Mouse (Mus musculus) heart, adult 11 months (tissue): Measurements from ENCODE around the gene Serpinb9b.

ENCODE experiments used
- DNase-seq: peaks from one replicate; pipeline ENCODE4 v3.0.0; 2022

Gene Serpinb9b

DNA sequence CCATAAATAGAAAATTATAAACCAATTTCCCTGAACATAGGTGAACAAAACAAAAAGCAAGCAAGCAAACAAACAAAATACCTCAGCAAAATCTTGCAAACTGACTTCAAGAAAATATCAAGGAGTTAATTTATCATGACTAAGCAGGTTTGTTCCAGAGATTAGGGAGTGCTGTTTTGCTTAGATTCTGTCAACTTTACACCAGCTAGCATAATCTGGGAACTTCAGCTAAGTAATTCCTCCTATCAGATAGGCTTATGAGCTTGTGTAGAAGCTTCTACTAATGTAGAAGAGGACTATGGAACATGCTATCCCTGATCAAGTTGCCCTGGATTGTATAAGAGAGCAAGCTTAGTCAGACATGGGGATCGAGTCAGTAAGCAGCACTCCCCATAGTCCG is 20.0 kb downstream of the Serpinb9b start:
- peak; percentile 51 for DNase-seq

DNA sequence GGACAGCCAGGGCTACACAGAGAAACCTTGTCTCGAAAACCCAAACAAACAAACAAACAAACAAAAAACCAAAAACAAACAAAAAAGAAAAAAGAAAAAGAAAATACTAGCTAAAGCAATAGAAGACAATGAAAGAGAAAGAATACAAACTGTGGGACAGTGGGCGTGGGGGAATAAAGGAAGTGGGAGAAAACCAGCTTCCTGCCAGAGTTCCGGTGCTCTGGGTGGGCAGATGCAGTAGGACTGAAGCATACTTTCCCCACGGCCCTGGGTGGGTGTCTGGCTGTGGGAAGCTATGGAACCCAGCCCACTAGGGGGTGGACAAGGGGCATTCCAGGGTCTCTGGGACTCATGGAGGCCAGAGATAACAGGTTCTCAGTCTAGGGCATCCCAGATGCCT is 21.0 kb downstream of the Serpinb9b start:
- DNase-seq, result peak; percentile 58

DNA sequence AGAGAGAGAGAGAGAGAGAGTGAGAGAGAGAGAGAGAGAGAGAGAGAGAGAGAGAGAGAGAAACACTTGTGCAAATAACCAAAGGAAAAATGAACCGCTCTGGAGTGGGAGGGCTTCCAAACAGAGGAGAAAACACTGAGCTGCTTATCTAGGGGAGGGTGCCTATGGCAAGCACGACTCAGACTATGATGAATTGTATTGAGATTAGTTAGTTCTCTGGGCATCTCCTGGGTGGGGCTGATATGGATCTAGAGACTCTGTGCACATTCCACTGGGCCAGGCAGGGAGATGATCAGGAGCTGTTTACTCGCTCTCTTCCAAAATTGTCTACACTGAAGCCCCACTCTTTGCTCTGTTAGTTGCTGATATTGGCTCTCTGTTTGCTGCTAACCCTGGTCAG is 24.5 kb downstream of the Serpinb9b start:
- DNase-seq, result peak; percentile 58

DNA sequence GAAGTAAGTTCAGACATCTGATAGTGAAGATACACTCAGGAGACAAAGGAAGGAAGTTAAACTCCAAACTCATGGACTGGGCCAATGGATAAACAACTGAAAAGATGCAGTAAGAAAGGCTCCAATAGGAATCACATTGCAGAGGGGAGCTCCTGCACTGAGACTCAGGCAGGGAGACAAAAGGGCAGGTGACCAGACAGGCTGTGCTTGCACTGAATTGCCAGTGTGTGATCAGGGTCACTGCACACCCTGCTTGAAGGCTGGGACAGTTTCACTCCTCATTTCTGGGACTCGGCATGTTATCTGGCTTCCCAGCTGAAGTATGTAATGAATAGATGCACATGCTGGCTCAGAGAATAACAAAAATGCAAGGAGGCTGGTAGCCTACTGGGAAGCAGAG is 35.8 kb downstream of the Serpinb9b start:
- peak; percentile 36 for DNase-seq

DNA sequence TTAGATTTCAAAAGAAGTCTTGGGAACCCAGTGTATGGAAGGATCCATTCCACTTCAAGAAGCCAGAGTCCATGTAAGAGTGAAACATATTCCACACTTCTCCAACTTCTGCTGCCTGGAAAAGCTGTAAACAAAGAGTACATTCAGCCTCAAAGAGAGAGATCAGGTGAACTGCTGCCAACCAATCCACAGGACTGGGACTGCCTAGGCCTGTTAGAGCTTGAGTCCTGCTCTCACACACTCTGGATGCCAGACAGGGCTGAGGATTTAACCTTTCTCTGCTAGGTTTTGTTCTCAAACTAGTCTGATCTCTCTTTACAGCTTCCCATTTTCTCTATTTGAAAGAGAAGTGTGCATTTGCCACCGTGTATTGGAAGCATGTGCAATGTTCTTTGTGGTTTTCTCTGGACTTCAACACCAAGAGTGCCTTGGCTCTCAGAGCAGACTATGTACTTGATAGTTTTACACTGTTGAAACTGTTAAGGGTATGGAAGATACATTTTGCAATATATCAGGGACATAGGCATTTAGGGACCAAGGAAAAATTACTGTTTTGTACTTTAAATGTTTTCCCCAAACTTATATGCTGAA is 40.3 kb downstream of the Serpinb9b start:
- DNase-seq, result peak; percentile 23

DNA sequence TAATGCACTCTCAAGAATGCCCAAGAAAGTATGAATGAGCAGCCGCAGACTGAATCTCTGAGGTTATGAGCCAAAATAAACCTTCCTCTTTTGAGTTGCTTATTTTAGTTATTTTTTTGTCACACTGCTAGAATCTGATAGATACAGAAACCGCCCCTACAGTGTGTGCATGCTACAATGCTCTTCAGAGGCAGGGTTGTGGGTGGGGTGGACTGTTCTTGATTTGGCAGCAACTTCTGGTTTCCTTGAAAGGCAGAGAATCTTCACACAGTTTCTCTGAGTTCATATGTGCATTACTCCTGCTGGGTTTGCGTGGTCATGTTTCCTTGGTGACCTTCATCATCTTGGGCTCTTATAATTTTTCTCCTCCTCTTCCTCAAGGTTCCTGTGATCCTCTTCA is 40.9 kb downstream of the Serpinb9b start:
- peak; percentile 73 for DNase-seq

DNA sequence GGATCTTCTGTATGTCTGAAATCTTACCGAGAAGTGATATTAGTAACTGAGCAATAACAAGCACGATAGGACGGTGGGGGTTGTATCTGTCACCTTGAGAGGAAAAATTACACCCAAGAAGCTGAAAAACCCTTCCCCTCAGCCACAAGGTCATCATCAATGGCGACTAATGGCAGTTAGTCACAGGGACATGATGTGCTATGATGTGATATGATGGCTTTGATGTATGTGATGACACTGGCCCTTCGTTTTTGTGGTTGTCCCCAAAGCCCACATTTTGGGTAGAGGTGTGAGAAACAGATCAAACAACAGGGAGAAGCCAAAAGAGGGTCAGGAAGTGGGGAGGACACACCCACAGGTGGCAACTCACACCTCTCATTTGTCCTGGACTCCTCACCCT is 44.6 kb downstream of the Serpinb9b start:
- peak; percentile 63 for DNase-seq

DNA sequence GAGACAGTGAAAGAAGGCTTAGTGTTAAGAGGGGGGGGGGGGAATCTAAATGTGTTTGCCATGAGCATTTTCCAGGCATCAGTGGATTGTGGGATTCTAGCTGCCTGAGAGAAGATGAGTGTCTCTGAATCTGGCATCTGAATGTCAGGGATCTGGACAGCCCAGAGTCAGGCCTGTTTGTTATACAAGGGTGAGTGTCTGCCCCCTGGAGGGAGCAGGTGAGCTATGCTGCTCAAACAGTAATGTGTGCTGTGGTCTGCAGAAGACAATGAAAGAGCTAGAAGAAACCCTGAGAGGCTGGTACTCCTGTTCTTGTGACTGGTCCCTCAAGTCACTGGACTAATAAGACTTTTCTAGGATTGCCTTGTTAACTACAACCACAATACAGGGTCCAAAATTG is 46.8 kb downstream of the Serpinb9b start:
- DNase-seq, result peak; percentile 90

DNA sequence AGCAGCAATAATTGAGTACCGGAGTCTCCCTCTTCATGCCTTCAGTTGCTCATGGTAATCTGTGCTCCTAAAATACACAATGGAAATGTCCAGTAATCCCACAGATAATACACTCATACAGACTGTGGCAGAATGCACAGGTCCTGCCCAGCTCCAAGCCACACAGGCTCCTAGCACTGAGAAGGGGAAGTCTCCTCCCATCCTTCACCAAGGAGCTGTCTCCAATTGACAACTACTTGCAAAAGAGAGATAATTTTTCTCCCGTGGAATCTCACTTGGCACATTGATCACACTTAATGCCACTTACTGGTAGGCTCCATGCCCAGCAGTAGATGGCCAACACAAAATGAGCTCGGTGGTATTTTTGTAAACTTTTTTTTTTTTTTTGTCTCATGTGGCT is 49.0 kb downstream of the Serpinb9b start:
- peak; percentile 76 for DNase-seq

DNA sequence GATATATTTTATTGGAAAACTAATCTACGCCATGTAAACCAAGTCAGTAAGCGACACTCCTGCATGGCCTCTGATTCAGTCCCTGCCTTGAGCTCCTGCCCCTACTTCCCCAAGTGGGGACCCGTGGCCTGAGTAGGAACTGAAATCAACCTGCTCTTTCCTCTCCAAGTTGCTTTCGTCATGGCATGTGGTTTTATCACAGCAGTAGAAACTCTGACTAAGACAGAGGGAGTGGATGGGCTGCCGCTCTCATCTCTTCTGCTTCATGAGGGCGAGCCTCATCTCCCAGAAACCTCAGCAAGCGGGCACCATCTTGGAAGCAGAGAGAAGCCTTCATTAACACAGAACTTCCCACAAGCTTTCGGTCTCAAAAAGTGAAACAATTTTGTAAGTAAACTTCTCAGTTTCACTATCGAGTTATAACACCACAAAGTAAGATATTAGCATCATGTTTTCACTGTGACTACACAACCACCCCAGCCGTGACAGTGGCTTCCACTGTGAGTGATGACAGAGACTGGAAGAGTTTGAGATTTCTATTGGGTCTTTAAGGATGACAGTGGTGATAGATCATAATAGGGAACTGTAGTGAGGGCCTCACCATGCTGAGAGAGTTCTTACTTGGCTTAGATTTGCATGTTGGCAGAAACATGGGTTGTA is 49.9 kb downstream of the Serpinb9b start:
- peak; percentile 91 for DNase-seq

DNA sequence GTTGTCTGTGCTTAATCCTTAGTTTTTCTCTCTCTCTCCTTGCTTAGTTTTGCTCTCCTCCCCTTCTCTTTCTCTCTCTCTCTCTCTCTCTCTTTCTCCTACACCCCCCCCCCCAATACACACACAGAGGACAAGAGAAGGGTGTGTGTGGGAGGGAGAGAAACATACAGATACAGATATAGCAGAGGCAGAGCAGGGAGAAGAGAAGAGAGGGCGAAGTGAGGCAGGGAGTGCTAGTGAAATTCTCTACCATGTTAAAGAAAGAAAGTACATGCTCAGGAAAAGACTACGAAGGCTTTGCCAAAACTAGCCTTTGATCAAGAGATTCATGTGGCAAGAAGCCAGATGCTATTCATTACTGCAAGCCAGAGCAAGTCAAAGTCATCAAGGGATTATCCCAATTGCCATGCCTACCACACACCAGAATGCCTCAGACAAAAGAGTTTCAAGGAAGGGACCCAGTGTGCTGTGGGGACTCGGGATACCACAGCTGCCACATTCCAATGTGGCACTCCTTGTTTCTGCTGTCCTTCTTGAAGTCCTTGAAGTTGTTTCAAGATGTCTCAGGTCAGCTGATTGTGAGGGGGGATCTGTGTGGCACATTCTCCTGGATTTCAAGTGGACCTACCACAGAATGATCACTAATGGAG is 51.0 kb downstream of the Serpinb9b start, which contains the start of gene Serpinb1b:
Gene Serpinb1b (plus strand): TSS at position 520 of the 650 bp plus-strand sequence.
- peak; percentile 68 for DNase-seq

DNA sequence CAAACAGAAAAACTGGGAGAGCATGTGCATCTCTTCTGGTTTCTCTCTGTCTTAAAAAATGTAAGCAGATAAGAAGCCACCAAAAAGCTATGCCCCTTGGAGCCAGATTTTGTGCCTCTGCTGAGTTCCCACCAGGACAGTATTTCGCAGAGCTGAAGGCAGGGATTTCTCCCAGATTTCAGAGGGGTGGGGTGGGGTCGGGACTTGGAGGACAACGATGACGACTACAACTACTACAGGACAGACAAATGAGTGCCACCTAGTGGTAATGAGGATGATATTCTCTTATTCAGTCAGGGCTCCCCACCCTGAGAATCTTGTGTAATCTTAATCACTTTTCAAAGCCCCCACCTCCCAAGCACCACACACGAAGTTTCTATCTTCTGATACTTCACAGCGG is 52.2 kb downstream of the Serpinb9b start:
- DNase-seq, result peak; percentile 68

DNA sequence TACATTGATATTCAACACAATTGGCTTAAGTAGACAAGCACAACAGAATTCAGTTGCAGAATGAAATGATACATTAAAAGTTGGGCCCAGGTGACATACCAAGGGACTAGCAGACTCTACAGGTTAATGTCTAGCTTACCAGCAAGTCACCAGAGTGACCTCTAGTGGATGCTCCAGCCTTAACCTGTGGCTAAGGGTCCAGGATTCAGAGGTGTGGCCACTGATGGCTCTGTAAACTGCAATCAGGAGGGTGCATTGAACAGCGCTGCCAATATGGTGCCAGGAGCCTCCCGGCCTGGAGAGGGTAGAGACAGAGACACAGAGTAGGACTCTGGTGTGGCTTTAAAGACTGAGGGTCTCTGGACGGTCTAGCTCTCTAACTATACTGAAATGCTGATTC is 53.1 kb downstream of the Serpinb9b start:
- no peak for DNase-seq

DNA sequence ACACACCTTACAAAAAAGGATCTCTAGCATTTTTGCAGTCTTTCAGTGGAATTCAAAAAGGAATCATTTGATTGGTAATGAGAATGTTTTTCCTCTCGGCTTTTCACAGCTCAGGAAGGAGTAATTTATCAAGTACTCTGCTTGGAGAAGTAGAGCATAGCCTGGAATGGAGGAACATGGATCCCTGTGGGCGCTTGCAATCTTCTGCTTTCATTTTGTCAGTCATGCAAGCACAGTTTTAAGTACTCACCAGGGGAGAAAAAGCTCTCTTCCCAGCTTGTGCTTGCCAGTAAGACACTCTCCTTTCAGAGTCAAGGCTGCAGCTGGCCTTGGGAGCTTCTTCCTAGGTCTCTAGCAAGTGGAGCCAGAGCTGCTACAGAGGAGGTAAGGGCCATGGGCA is 56.6 kb downstream of the Serpinb9b start:
- DNase-seq, result no peak

DNA sequence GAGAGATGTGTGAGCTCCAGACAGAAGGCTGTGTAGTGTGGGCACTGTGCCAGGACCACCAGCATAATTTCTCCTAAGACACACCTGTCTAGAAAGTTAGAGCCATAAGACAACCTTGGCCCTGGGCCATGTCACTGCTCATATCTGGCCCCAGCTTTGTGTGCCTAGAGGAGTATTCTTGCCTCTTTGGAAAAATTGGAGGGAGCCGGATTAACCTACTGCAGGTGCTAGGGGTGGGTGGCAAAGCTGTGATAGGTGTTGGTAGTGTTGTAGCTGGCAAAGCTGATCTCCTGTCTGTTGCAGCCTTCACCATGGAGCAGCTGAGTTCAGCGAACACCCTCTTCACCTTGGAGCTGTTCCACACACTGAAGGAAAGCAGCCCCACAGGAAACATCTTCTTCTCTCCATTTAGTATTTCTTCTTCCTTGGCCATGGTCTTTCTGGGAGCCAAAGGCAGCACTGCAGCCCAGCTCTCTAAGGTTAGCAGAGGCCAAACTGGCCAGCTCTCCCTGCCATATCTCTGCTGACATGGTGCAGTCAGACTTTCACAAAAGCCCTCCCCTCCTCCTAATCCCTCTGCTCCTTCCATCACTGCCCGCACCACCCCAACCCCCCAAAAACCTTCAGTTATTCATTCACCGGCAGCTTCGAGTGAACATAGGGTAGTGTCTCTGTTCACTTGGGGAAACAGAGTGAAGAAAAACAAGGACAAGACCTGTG is 57.9 kb downstream of the Serpinb9b start:
- DNase-seq, result no peak

DNA sequence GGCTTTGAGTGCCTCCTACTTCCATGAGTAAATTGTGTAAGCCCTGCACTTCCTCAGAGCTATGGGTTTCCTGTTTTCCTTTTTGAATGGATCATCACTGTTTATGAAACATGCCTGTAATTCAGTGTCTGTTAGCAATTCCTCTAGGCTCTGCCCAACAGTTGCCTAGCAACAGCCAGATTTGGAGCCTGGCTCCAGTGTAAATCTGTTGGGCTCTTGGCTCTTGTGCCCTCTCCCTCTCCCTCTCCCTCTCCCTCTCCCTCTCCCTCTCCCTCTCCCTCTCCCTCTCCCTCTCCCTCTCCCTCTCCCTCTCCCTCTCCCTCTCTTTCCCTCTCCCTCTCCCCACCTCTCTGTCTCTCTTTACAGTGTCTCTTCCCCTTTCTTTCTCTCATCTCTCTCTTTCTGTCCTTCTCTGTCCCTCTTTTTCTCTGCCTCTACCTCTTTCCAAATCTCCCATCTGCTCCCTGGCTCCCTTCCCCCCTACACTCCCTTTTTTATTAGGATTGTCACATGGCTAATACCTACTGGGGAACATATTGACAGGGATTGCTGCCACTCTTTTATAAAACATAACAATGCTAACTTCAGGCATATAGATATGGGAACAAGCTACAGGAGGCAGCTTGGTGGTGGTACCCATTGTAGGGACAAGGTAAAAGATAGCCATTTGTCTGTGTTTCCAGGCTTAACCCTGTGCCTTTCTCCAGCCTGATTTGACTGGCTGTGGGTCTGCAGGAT is 58.6 kb downstream of the Serpinb9b start:
- peak; percentile 93 for DNase-seq

DNA sequence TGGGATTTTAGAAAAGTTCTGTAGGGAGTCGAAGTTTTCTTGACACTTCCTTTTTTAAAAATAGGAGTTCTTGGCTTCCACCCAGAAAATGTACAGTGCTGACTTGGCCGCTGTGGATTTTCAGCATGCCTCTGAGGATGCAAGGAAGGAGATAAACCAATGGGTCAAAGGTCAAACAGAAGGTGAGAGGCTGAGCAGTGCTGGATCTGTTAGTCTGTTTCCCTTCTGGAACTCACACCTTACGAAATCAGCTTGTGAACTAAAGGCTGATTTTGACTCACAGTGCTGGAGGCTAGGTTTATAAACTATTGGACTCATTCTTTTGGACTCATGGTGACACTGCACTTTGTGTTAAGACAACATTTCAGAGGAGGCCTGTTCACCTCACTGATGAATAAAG is 62.4 kb downstream of the Serpinb9b start:
- DNase-seq, result no peak

DNA sequence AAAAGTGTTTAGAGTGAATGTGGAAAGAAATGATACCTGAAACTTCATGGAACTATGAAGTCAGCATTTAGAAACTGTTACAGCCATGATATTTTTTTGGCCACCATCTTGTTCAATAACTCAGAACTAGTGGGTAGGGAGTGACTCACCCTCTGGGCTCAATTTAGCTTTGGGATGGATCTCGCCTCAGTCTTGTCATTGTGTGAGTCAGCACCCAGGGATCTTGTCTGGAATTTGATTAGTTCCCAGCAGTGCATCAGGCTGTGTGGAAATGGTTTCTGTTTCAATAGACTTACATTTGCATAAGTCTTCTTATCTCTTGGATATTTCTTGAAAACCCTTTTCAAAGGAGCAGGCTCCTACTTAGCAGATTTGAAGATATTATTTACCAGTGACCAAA is 63.3 kb downstream of the Serpinb9b start:
- DNase-seq, result no peak

DNA sequence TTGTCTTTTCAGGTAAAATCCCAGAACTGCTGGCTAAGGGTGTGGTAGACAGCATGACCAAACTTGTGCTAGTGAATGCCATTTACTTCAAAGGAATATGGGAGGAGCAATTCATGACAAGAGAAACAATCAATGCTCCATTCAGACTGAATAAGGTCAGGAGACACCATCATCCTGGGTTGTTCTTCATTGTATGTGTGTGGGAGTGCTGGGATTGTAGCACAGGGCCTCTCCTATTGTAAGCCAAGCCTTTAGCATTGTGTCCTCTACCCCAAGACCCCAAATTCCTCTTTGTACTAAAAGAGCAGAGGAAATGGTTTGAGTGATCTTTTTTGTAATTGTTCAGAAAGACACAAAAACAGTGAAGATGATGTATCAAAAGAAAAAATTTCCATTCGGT is 64.1 kb downstream of the Serpinb9b start:
- DNase-seq, result no peak
